Mouse (Mus musculus): ENCODE results near the gene Crot.

- TF ChIP-seq MAX (IDR thresholded peaks at IDR 0.05; ENCODE audit: low read length) = no peak
- TF ChIP-seq GATA1 (IDR thresholded peaks at IDR 0.05; ENCODE audit: low read depth, low read length) = no peak
- no peak for TF ChIP-seq MAFK (IDR thresholded peaks at IDR 0.05; ENCODE audit: borderline replicate concordance, low read depth, low read length)
- TF ChIP-seq POLR2A (IDR thresholded peaks at IDR 0.05; ENCODE audit: control insufficient read depth in 1 of 2, insufficient read depth in 1 of 2, low read depth in 1 of 2, low read length in 2 of 2, poor library complexity in 1 of 2) = no peak
- no peak for TF ChIP-seq EP300 (IDR thresholded peaks at IDR 0.05; ENCODE audit: low read depth in 1 of 2, low read length in 2 of 2)
- TF ChIP-seq ETS1 (IDR thresholded peaks at IDR 0.05; ENCODE audit: low read depth, low read length) = no peak
- TF ChIP-seq CTCF (IDR thresholded peaks at IDR 0.05 in 2 of 3, conservative IDR thresholded peaks at IDR 0.05 in 1 of 3; ENCODE audit: control insufficient read depth in 1 of 3, insufficient read depth in 1 of 3, low read depth in 2 of 3, low read length in 3 of 3, poor library complexity in 1 of 3, severe bottlenecking in 1 of 3) = no peak
- TF ChIP-seq ZMIZ1 (IDR thresholded peaks at IDR 0.05; ENCODE audit: low read depth, low read length) = no peak
These were observed 45.7 kb upstream of the Crot start for GRCm38 (mm10) chr5:9042721-9043416.

All from MEL (cell line).